Mouse (Mus musculus): ENCODE measurements around the gene Cyp1b1.

Gene Cyp1b1

DNA sequence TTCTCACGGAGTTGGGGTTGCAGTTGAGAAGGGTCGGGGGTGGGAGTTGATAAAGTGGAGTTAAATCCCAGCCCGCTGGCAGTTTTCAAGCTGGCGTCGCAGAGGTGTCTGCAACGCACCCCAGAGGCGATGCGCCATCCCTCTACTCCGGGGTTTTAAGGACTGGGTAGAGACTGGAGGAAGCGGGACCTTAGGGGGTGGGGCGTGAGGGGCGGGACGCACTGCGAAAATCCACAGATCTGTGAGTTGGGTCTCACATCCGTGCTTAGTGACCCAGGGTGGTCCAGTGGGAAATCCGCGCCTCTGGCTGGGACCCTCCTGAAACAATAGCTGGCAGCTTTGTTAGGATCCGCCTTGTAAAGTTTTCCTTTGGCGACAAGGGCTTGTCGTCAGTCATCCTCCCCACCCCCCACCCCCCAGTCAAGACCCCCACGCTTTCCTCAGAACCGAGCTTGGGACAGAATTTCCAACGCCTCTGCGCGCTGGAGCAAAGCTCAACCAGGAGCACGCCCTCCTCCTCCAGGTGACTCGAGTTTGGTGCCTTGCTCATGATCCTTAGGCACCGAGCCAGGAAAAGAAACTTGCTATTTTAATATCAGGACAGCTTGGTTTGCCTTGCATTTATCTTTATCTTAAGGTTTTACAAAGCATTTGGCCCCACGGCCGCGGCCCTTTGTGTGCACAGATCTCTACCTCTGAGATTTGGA, at the start of gene Cyp1b1:
Gene Cyp1b1 (minus strand): TSS at position 131 of the 707 bp plus-strand sequence.
- in situ Hi-C loops (cut with MseI, MboI) = loop anchor here in 1 of 2 experiments (25.0 kb wide), 1 partner anchor 297 kb away; no protein-coding TSS in a partner anchor

DNA sequence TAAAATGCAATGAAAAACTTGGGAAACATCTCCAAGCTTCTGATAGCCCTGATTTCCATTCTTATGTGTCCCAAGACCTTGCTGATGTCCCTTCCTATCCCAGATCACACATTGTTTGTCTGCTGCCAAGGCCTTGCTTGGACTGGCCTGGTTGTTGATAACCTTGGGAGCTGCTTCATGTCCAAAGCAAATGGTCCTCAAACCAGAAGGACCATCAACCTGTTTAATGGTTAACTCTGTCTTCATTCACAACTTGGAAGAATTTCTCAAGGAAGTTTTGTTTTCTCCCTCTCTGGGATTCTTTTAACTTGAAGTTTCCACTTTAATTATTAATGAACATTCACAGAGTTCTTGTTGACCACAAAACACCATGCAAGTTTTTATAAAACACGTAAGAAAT, 47.0 kb upstream of the Cyp1b1 start:
- in situ Hi-C loops (cut with MseI, MboI) = no loop called here

DNA sequence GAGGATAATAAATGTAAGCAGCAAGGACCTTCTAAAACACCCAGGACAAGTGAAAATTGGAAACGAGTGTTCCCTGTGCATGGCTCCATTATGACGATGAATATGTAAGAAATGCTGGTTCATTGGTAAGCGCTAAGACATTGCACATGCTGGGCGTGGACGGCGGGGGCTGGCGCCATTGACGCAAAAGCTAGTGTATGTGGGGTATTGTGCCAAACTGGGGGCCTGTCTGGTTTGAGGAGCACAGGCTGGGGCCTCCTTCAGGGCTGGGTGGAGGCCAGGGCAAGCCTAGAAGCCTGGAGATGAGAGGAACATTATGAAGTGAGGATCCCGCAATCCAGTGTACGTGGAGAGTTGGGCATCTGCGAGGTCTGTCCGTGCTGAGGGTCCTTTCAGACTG, 39.0 kb upstream of the Cyp1b1 start:
- in situ Hi-C loops (cut with MseI, MboI) = no loop called here

DNA sequence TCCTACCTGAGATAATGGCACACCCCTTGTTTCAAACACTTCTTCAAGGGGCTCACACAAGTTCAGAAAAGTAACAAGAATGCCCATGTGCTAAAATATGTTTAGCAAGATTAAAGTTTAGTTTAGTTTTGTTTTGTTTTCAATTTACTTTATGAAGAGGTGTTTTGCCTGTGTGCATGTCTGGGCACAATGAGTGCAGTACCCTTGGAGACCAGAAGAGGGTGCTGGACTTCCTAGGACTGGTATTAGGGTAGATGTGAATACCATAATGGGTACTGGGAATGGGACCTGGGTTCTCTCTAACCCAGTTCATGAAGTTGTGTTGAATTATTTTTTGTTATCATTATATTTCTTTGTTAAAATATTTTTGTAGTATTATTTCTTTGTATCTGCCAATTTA, 38.0 kb upstream of the Cyp1b1 start:
- in situ Hi-C loops (cut with MseI, MboI) = no loop called here

DNA sequence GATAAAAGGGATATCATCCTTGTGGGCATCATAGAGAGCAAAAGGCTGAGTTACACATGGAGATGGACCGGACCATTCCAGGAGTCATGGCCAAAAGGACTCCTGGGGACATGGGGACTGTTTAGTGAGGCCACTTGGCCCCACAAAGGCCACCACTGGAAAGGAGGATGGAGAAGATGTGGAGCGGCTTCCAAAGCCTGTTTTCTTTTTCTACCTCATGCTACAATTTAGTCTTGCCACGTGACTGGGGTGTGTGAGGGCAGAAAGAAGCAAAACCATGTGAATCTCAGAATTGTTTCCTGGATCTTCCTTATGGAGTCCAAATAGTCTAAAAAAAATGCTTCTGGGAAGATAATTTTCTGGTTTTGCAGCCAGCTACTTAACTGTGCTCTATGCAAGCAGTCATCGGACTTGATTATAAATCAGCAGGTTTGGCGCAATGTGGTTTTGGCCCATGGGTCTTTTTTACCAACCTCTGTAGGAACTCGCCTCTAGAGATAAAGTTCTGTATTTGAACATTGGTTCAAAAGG, 36.9 kb upstream of the Cyp1b1 start:
- in situ Hi-C loops (cut with MseI, MboI) = no loop called here

- in situ Hi-C loops (cut with MseI, MboI) = no loop called here
These were observed 34.8 kb upstream of the Cyp1b1 start for GRCm38 (mm10) chr17:79749647-79750046.

- in situ Hi-C loops (cut with MseI, MboI) = no loop called here
These were observed 32.1 kb upstream of the Cyp1b1 start for GRCm38 (mm10) chr17:79746954-79747353.

DNA sequence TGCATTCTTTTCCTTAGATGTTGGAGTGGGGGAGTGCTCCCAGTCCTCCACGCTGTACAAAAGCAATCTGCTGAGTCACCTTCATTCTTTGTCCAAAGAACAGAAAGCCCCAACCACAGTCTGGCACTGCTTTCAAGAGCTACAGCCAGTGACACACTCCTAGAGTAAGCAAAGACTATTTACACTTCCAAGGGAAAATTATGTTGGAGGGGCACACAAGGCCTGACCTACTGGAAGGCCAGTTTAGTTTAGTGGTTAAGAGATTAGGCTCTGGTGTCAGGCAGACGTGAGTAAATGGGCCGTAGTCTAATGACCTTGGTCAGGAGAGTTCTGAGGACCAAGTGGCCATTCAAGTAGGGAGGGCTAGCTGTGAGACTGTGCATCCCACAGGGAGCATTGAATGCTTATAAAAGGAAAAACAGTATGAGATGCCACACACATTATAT, 31.3 kb upstream of the Cyp1b1 start:
- in situ Hi-C loops (cut with MseI, MboI) = no loop called here

DNA sequence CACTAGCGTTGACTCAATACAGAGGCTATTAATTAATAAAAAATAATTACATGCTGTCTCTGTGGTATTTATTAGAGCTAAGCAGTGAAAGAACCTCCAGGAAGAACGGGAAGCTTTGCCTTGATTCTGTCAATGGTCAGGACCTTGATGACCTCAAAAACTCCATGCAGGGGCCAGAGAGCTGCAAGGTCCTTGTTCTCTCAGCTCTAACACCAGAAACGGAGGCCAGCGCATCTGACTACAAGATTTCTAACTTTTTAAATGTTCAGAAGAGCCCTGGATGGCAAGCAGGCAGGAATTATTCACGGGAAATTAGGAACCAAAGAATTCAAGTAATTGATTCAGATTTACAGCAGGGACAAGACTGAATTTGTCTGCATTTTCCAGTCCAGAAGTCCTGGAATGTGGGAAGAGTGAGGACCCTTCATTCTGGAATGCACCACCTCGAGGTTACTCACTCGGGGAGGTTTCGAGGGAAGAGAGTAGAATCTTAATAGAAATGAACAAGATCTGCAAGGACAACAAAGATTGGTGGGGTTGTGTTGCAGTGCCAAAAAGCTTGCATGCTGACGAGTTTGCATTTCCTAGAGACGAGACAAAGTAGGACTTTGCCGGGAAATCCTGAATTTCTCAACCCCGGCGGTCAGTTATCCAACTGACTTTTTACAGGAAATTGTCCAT, 30.3 kb upstream of the Cyp1b1 start:
- in situ Hi-C loops (cut with MseI, MboI) = no loop called here

GRCm38 (mm10) chr17:79743507-79743906, 28.6 kb upstream of the Cyp1b1 start:
- in situ Hi-C loops (cut with MseI, MboI) = no loop called here

DNA sequence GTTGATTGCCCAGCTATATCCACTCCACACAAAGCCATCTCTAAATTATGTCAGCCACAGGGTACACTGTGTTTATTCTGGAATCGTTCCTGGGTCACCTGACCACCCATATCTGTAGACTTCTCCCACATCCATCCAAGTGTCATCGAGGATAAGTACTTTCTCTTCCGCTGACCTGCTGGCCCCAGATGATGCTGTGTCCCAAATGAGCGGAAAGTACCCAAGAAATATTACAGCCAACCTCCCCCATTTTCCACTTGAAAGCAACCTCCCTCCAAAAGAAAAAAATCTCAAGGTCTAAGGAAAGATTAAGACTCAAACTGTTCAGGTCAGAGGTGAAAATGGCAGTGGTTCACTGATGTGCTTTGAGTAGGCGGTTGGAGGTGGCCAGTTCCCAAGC, 27.8 kb upstream of the Cyp1b1 start:
- in situ Hi-C loops (cut with MseI, MboI) = no loop called here

- in situ Hi-C loops (cut with MseI, MboI) = no loop called here
These were observed 24.1 kb upstream of the Cyp1b1 start for GRCm38 (mm10) chr17:79738847-79739498.

GRCm38 (mm10) chr17:79737598-79737997, 22.7 kb upstream of the Cyp1b1 start:
- in situ Hi-C loops (cut with MseI, MboI) = no loop called here

GRCm38 (mm10) chr17:79733039-79733438, 18.2 kb upstream of the Cyp1b1 start:
- in situ Hi-C loops (cut with MseI, MboI) = no loop called here

DNA sequence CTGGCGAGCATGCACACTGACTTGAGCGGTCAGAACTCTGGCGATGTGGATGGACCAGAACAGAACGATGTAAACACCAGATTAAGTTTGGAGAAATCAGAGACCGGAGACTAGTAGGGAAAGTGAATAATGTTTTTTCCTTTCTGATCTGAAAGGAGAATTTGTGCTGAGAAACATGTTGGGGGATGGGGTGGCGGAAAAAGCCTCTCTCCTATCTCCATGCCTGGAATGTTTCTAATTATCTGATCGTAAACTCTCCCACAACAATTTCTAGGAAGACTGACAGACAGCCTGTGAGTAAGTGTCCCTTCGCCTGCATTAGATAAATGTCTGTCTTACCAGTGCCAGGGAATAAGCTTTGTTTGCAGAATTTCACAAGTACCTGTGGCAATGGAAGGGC, 16.1 kb upstream of the Cyp1b1 start:
- in situ Hi-C loops (cut with MseI, MboI) = no loop called here

- in situ Hi-C loops (cut with MseI, MboI) = no loop called here
These were observed 14.0 kb upstream of the Cyp1b1 start for GRCm38 (mm10) chr17:79728585-79729503.

DNA sequence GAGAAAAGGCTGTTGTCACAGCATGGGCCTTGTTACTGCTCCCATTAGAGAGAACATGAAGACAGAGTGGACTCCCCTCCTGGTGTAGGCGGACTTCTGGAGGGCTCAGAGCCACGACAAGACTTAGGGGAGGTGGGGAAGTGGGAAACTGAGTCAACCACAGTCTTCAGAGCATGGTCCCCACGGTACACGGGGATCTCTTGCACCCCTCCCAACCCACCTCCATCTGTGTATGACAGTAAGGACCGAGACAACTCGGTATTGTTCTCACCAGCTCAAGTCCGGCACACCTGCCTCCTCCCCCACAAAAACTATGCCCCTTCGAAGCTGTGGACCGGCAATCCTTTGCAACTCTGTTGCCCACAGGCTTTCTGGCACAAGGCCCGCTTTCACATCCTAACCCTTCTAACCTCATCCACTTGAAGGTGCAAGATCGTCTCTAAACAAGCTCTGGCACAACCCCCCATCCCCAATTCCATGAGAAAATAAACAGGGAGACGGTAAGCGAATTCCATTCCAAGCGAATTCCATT, 13.3 kb upstream of the Cyp1b1 start:
- in situ Hi-C loops (cut with MseI, MboI) = no loop called here

- in situ Hi-C loops (cut with MseI, MboI) = no loop called here
These were observed 11.8 kb upstream of the Cyp1b1 start for GRCm38 (mm10) chr17:79726613-79727012.

GRCm38 (mm10) chr17:79720681-79721080, 5.8 kb upstream of the Cyp1b1 start:
- in situ Hi-C loops (cut with MseI, MboI) = loop anchor here in 1 of 2 experiments (25.0 kb wide), 1 partner anchor 292 kb away; no protein-coding TSS in a partner anchor

- in situ Hi-C loops (cut with MseI, MboI) = loop anchor here in 1 of 2 experiments (25.0 kb wide), 1 partner anchor 297 kb away; no protein-coding TSS in a partner anchor
These were observed 835 bp upstream of the Cyp1b1 start for GRCm38 (mm10) chr17:79715649-79716143.
